Mouse (Mus musculus) embryonic facial prominence, embryonic 15.5 days (tissue): ENCODE data around the gene Eaf1. TPM values are rescaled to one million over a fixed set of nuclear protein-coding genes. Genes with fewer than 3 reads are reported as not detected.

ENCODE experiments used
- ATAC-seq: fragments of 200-750 bp; cut with Nextera tagmentation; 2 replicates; pipeline ENCODE4 v1.8.0; 2017; ENCODE audit warnings: low read depth, moderate TSS enrichment; ENCODE audit not compliant: insufficient number of reproducible peaks, low FRiP score, low TSS enrichment
- H3K27ac ChIP-seq: fragments of 300-500 bp; sonication (generic); replicated peaks from 2 replicates; pipeline ENCODE4 v1.5.1; 2015; ENCODE audit warnings: mild to moderate bottlenecking, inconsistent platforms
- H3K27me3 ChIP-seq: fragments of 300-500 bp; sonication (generic); 2 replicates; pipeline ENCODE4 v1.6.1; 2015; ENCODE audit warnings: inconsistent platforms
- H3K36me3 ChIP-seq: fragments of 300-500 bp; sonication (generic); 2 replicates; pipeline ENCODE4 v1.6.1; 2015; ENCODE audit warnings: mild to moderate bottlenecking, inconsistent platforms
- H3K4me1 ChIP-seq: fragments of 300-500 bp; sonication (generic); 2 replicates; pipeline ENCODE4 v1.6.1; 2015; ENCODE audit warnings: inconsistent platforms
- H3K4me2 ChIP-seq: fragments of 300-500 bp; sonication (generic); replicated peaks from 2 replicates; pipeline ENCODE4 v1.6.1; 2015; ENCODE audit warnings: mild to moderate bottlenecking, inconsistent platforms
- H3K4me3 ChIP-seq: fragments of 300-500 bp; sonication (generic); replicated peaks from 2 replicates; pipeline ENCODE4 v1.5.1; 2015; ENCODE audit warnings: mild to moderate bottlenecking, inconsistent platforms
- H3K9ac ChIP-seq: fragments of 300-500 bp; sonication (generic); 2 replicates; pipeline ENCODE4 v1.6.1; 2015; ENCODE audit warnings: inconsistent platforms
- H3K9me3 ChIP-seq: fragments of 300-500 bp; sonication (generic); replicated peaks from 2 replicates; pipeline ENCODE4 v1.6.1; 2016; ENCODE audit warnings: inconsistent platforms
- WGBS: fragments of 180-500 bp; shearing (Covaris S2); methylation state at CpG from one replicate; pipeline ENCODE4 v1.1.7; 2015; 5-methylcytosine and 5-hydroxymethylcytosine counted together
- polyA plus RNA-seq: library from polyadenylated mRNA; unstranded; fragments of >200 nt; fragmentation: Nextera tagmentation; extraction: Ambion mirVana; gene quantifications from 2 replicates; pipeline ENCODE4 v1.2.1, GENCODE M21; 2015

The Eaf1 gene
- polyA plus RNA-seq, 1 experiment from 2014 or later, result 27.0 TPM

- WGBS, result 55% methylated on average over 14 of the region's 14 CpGs
- no peaks in the 10 kb centered on the region for H3K27me3 ChIP-seq
- no peak overlapping the region for H3K4me3 ChIP-seq
- no peaks in the 10 kb centered on the region for H3K9me3 ChIP-seq
- no peaks in the 10 kb centered on the region for H3K36me3 ChIP-seq
- no peak overlapping the region for H3K9ac ChIP-seq
- no peak overlapping the region for H3K4me2 ChIP-seq
- H3K27ac ChIP-seq, result no peak overlapping the region
- ATAC-seq, result peak; percentile 48
- H3K4me1 ChIP-seq, result 0 out of 2 replicates have a peak, but pooled peaks cover 5% of the 10 kb centered on the region
Observed at GRCm38 (mm10) chr14:31555963-31556434, 61.8 kb downstream of the Eaf1 start.

GRCm38 (mm10) chr14:31556526-31557260 lies 62.5 kb downstream of the Eaf1 start:
- no peak overlapping the region for H3K4me2 ChIP-seq
- no peak overlapping the region for H3K27ac ChIP-seq
- no peaks in the 10 kb centered on the region for H3K27me3 ChIP-seq
- H3K4me3 ChIP-seq, result no peak overlapping the region
- no peaks in the 10 kb centered on the region for H3K36me3 ChIP-seq
- no peaks in the 10 kb centered on the region for H3K9me3 ChIP-seq
- 0 out of 2 replicates have a peak, but pooled peaks cover 5% of the 10 kb centered on the region for H3K4me1 ChIP-seq
- WGBS, result 84% methylated on average over 9 of the region's 9 CpGs
- no peak overlapping the region for H3K9ac ChIP-seq
- no peak for ATAC-seq

GRCm38 (mm10) chr14:31557273-31557672 lies 63.1 kb downstream of the Eaf1 start:
- H3K27ac ChIP-seq, result no peak overlapping the region
- 82% methylated on average over 8 of the region's 8 CpGs for WGBS
- no peaks in the 10 kb centered on the region for H3K27me3 ChIP-seq
- 0 out of 2 replicates have a peak, but pooled peaks cover 5% of the 10 kb centered on the region for H3K4me1 ChIP-seq
- H3K4me3 ChIP-seq, result no peak overlapping the region
- no peak overlapping the region for H3K4me2 ChIP-seq
- H3K9me3 ChIP-seq, result no peaks in the 10 kb centered on the region
- no peak for ATAC-seq
- no peaks in the 10 kb centered on the region for H3K36me3 ChIP-seq
- no peak overlapping the region for H3K9ac ChIP-seq

- H3K36me3 ChIP-seq, result no peaks in the 10 kb centered on the region
- 54% methylated on average over 9 of the region's 9 CpGs for WGBS
- H3K9ac ChIP-seq, result no peak overlapping the region
- H3K4me2 ChIP-seq, result no peak overlapping the region
- no peak overlapping the region for H3K27ac ChIP-seq
- H3K4me1 ChIP-seq, result 0 out of 2 replicates have a peak, but pooled peaks cover 5% of the 10 kb centered on the region
- H3K9me3 ChIP-seq, result no peaks in the 10 kb centered on the region
- ATAC-seq, result no peak
- no peaks in the 10 kb centered on the region for H3K27me3 ChIP-seq
- H3K4me3 ChIP-seq, result no peak overlapping the region
Observed at GRCm38 (mm10) chr14:31557784-31558183, 63.6 kb downstream of the Eaf1 start.

GRCm38 (mm10) chr14:31559216-31559615 lies 65.0 kb downstream of the Eaf1 start:
- Histone ChIP-seq H3K4me2 (no peak overlapping the region), H3K36me3 (no peaks in the 10 kb centered on the region), H3K27ac (no peak overlapping the region), H3K27me3 (no peaks in the 10 kb centered on the region), H3K9ac (no peak overlapping the region), H3K9me3 (no peaks in the 10 kb centered on the region), H3K4me1 (0 out of 2 replicates have a peak, but pooled peaks cover 5% of the 10 kb centered on the region), H3K4me3 (no peak overlapping the region)
- WGBS, result 55% methylated on average over 5 of the region's 5 CpGs
- ATAC-seq, result no peak

Other genes starting within 250 kb of the Eaf1 start
- 10.1 and 12.1 TPM in 2 replicates for gene Phf7, start 243.1 kb upstream of the Eaf1 start, polyA plus RNA-seq
- gene Bap1, start 242.9 kb upstream of the Eaf1 start, polyA plus RNA-seq, result 74.6 and 76.9 TPM in 2 replicates
- gene Dnah1, start 170.5 kb upstream of the Eaf1 start, polyA plus RNA-seq, result 6.0 and 7.2 TPM in 2 replicates
- gene Capn7, start 157.8 kb upstream of the Eaf1 start, polyA plus RNA-seq, result 41.6 and 42.3 TPM in 2 replicates
- 29.1 and 30.4 TPM in 2 replicates for gene Sh3bp5, start 58.3 kb upstream of the Eaf1 start, polyA plus RNA-seq
- gene Mettl6, start 641 bp downstream of the Eaf1 start, polyA plus RNA-seq, result 55.4 and 57.5 TPM in 2 replicates
- gene Colq, start 96.9 kb downstream of the Eaf1 start, polyA plus RNA-seq, result 3.5 and 5.4 TPM in 2 replicates
- gene Gm49387, start 146.5 kb downstream of the Eaf1 start, polyA plus RNA-seq, result 2.5 and 3.8 TPM in 2 replicates
- gene Btd, start 146.6 kb downstream of the Eaf1 start, polyA plus RNA-seq, result 33.5 and 33.7 TPM in 2 replicates
- gene Hacl1, start 146.9 kb downstream of the Eaf1 start, polyA plus RNA-seq, result 11.5 and 13.3 TPM in 2 replicates